In the genomic region with DNA sequence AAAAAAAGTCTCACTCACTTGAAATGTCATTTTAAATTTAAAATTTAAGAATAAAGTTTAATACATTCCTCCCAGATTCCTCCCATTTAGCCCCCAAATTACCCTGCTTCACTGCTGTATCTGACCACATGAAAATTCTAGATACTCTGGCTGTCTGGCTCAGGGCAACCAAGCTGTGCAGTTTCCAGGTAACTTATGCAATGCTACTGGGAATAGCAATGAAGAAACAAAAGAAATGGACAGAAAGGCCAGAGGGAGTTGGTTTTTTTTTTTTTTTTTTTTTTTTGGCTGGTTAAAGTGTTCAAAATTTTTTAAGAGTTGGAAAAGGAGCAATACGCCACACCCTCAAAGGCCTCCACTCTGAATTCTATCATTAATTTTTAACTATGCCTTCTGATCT, we compare ENCODE assay signal across 14 mouse cellular contexts.
"Had no signal": no experiment of that assay in that cellular context is flagged by ENCODE, and none has a peak within 500 bp of the region (broad histone marks: within the 10 kb centered on the region; RNA-seq: fewer than 3 reads in every experiment).

No protein-coding gene starts in this region.

- H3K27me3 ChIP-seq: midbrain, embryonic 12.5 days; neural tube, embryonic 12.5 days; stomach, embryonic 15.5 days had no signal

- H3K4me1 ChIP-seq: stomach, embryonic 15.5 days had no signal

- H3K9me3 ChIP-seq: midbrain, embryonic 12.5 days; neural tube, embryonic 12.5 days; stomach, embryonic 15.5 days had no signal

- H3K27ac ChIP-seq: midbrain, embryonic 10.5 days; midbrain, embryonic 12.5 days; neural tube, embryonic 12.5 days; stomach, embryonic 15.5 days; stomach, postnatal 0 days had no signal

- H3K4me3 ChIP-seq: midbrain, embryonic 10.5 days; midbrain, embryonic 12.5 days; neural tube, embryonic 12.5 days; stomach, embryonic 15.5 days had no signal

- ATAC-seq: midbrain, embryonic 16.5 days had no signal

- H3K4me2 ChIP-seq: lung, embryonic 14.5 days; midbrain, embryonic 12.5 days; neural tube, embryonic 12.5 days; stomach, embryonic 15.5 days had no signal

- DNase-seq: lung, embryonic 14.5 days; lung, postnatal 10 days; lung, postnatal 4 days; midbrain, embryonic 14.5 days; right cerebral cortex, postnatal 14 days; thymus, adult 2 months; thymus, postnatal 25 days; thymus, postnatal 4 days had no signal

- H3K36me3 ChIP-seq: midbrain, embryonic 10.5 days; midbrain, embryonic 12.5 days; neural tube, embryonic 12.5 days; stomach, embryonic 15.5 days had no signal

- H3K9ac ChIP-seq: lung, embryonic 14.5 days; midbrain, embryonic 12.5 days; neural tube, embryonic 12.5 days; stomach, embryonic 15.5 days had no signal
